Mouse (Mus musculus) lung, adult 2 months (tissue): ENCODE data around the gene Abcc6. TPM values are rescaled to one million over a fixed set of nuclear protein-coding genes. Genes with fewer than 3 reads are reported as not detected.

ENCODE experiments used
- DNase-seq: peaks from one replicate; pipeline ENCODE4 v3.0.0; 2022
- H3K4me1 ChIP-seq: fragments of 200-500 bp; 2 replicates; pipeline ENCODE4 v1.6.1; 2011; ENCODE audit warnings: low read length; ENCODE audit not compliant: control insufficient read depth, insufficient read depth
- H3K4me3 ChIP-seq: fragments of 200-500 bp; replicated peaks from 2 replicates; pipeline ENCODE3; 2011; ENCODE audit warnings: low read depth, mild to moderate bottlenecking, control low read depth, low read length; ENCODE audit errors: extremely low read depth
- CTCF ChIP-seq: fragments of 200-500 bp; IDR thresholded peaks from 2 replicates; pipeline ENCODE4 v1.5.1; 2011; ENCODE audit warnings: mild to moderate bottlenecking, low read length, control low read depth; ENCODE audit not compliant: insufficient read depth
- POLR2A ChIP-seq: fragments of 200-500 bp; IDR thresholded peaks from 2 replicates; pipeline ENCODE4 v1.6.1; 2011; ENCODE audit warnings: low read depth, mild to moderate bottlenecking, control low read depth, low read length, borderline replicate concordance; ENCODE audit errors: extremely low read depth
- WGBS: fragments of 180-500 bp; shearing (Covaris S2); methylation state at CpG from one replicate; pipeline ENCODE4 v1.1.7; 2018; 5-methylcytosine and 5-hydroxymethylcytosine counted together
- polyA plus RNA-seq: library from polyadenylated mRNA; depleted of rRNA; stranded (reverse); fragments of >200 nt; gene quantifications from 2 replicates; pipeline ENCODE4 v1.2.3, GENCODE M21; 2012

Gene Abcc6
- polyA plus RNA-seq, 1 experiment = 1.5 TPM

- TF ChIP-seq POLR2A (no peak), CTCF (no peak)
- 92% methylated on average over 7 of the region's 7 CpGs for WGBS
- DNase-seq = no peak
These were observed 19.9 kb upstream of the Abcc6 start for GRCm38 (mm10) chr7:46049981-46050380.

GRCm38 (mm10) chr7:46047873-46048562 lies 17.9 kb upstream of the Abcc6 start:
- 92% methylated on average over 13 of the region's 13 CpGs for WGBS
- DNase-seq = no peak
- no peak overlapping the region for H3K4me3 ChIP-seq
- no peak for TF ChIP-seq POLR2A
- no peak for TF ChIP-seq CTCF
- no peaks in the 10 kb centered on the region for H3K4me1 ChIP-seq

More at GRCm38 (mm10) chr7:46049981-46050380, 19.9 kb upstream of the Abcc6 start:
- no peaks in the 10 kb centered on the region for H3K4me1 ChIP-seq
- H3K4me3 ChIP-seq = no peak overlapping the region

- TF ChIP-seq CTCF (no peak), POLR2A (no peak)
- Histone ChIP-seq H3K4me1 (no peaks in the 10 kb centered on the region), H3K4me3 (no peak overlapping the region)
- DNase-seq = no peak
- 85% methylated on average over 11 of the region's 11 CpGs for WGBS
These were observed 15.8 kb upstream of the Abcc6 start for GRCm38 (mm10) chr7:46045882-46046281.

- H3K4me1 ChIP-seq = no peaks in the 10 kb centered on the region
- H3K4me3 ChIP-seq = no peak overlapping the region
- no peak for TF ChIP-seq CTCF
- TF ChIP-seq POLR2A = no peak
- no peak for DNase-seq
- WGBS = 90% methylated on average over 10 of the region's 10 CpGs
These were observed 14.0 kb upstream of the Abcc6 start for GRCm38 (mm10) chr7:46044106-46044505.

GRCm38 (mm10) chr7:46039873-46040272 lies 9.8 kb upstream of the Abcc6 start:
- no peak for DNase-seq
- peaks cover 1% of the 10 kb centered on the region; the same call in 1 of the 2 replicates for H3K4me1 ChIP-seq
- TF ChIP-seq CTCF (no peak), POLR2A (no peak)
- whole genome bisulfite sequencing = 50% methylated on average over 2 of the region's 2 CpGs
- H3K4me3 ChIP-seq = no peak overlapping the region

- 89% methylated on average over 6 of the region's 6 CpGs for WGBS
These were observed 7.3 kb upstream of the Abcc6 start for GRCm38 (mm10) chr7:46037433-46037832.

GRCm38 (mm10) chr7:46035468-46035867 lies 5.4 kb upstream of the Abcc6 start:
- DNase-seq = no peak
- Histone ChIP-seq H3K4me1 (peaks cover 4% of the 10 kb centered on the region; the same call in 1 of the 2 replicates), H3K4me3 (no peak overlapping the region)
- 78% methylated on average over 2 of the region's 2 CpGs for WGBS
- TF ChIP-seq CTCF (no peak), POLR2A (no peak)

More at GRCm38 (mm10) chr7:46037433-46037832, 7.3 kb upstream of the Abcc6 start:
- DNase-seq = no peak
- no peak overlapping the region for H3K4me3 ChIP-seq
- H3K4me1 ChIP-seq = peaks cover 4% of the 10 kb centered on the region; the same call in 1 of the 2 replicates
- TF ChIP-seq POLR2A = no peak
- TF ChIP-seq CTCF = no peak

GRCm38 (mm10) chr7:46034991-46035390 lies 4.9 kb upstream of the Abcc6 start:
- Histone ChIP-seq H3K4me1 (peaks cover 4% of the 10 kb centered on the region; the same call in 1 of the 2 replicates), H3K4me3 (no peak overlapping the region)
- WGBS = 71% methylated on average over 2 of the region's 2 CpGs
- TF ChIP-seq CTCF = no peak
- DNase-seq = no peak

- TF ChIP-seq CTCF = no peak
- no peak for TF ChIP-seq POLR2A
- H3K4me1 ChIP-seq = peaks cover 4% of the 10 kb centered on the region; the same call in 1 of the 2 replicates
- WGBS = under 1% methylated on average over 34 of the region's 35 CpGs
- DNase-seq = no peak
- peak overlapping the region; percentile 99 for H3K4me3 ChIP-seq
These were observed 3.8 kb upstream of the Abcc6 start for GRCm38 (mm10) chr7:46033870-46034337.
